In the genomic region with DNA sequence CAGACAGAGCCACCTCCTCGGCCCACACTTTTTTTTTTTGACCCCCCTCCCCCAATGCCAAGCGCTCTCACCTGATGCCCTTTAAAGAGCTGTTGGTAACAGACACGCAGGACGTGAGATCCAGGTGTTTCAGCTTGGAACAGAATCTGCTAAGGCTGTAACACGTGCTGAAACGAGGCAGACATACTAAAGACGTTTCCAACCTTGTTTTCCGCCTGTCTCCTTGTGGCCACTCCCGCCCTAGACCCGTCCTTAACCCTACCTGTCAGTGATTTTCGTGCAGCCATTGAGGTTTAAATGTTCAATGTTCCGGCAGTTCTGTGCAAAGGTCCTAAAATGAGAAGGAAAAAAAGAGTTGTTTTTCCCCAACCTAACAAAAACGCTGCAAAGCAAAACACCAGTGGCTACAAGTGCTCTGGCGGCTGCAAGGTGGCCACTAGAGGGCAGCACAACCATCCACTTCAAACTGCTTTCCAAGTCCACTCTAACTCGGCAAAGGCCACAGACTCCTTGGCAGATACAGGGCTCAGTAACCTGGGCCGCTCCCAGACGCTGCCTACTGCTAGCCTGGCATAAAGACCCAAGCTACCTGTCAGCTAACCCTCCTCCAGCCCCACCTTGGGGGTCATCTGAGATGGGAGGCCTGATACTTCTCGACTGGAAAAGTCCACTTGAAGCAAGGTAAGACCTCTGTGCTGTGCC, we compare ENCODE assay signal across 8 mouse cellular contexts. TPM values are rescaled to one million over a fixed set of nuclear protein-coding genes. Genes with fewer than 3 reads are reported as not detected.
DNase-seq lines count a peak whose midpoint lies in the region; ATAC-seq lines count a peak whose summit lies in the region.

No protein-coding gene starts in this region.

- H3K27me3 ChIP-seq in hindbrain, embryonic 15.5 days, result no peaks in the 10 kb centered on the region

- no peak overlapping the region for H3K4me3 ChIP-seq in hindbrain, embryonic 15.5 days

- 31% methylated on average over 18 of the region's 18 CpGs for WGBS in hindbrain, embryonic 15.5 days

- peak; percentile 85 for DNase-seq in R1 (ENCODE audit: low read depth, low spot score)
- DNase-seq in cerebellum, postnatal 36 days, result peak; percentile 83 to 88
- DNase-seq in frontal cortex, postnatal 36 days (ENCODE audit: low spot score in 2 of 2), result peak; percentile 85 to 86
- DNase-seq in layer of hippocampus, postnatal 36 days, result peak; percentile 74 to 82
- peak; percentile 77 to 83 for DNase-seq in lung, postnatal 4 days
- peak; percentile 75 for DNase-seq in right cerebral cortex, adult 18-20 months
- peak; percentile 62 for DNase-seq in urinary bladder, adult 2 months (ENCODE audit: low spot score)

- H3K4me2 ChIP-seq in hindbrain, embryonic 15.5 days, result peak overlapping the region; percentile 22

- no peaks in the 10 kb centered on the region for H3K9me3 ChIP-seq in hindbrain, embryonic 15.5 days

- H3K4me1 ChIP-seq in hindbrain, embryonic 15.5 days (replicated peaks), result no peaks in the 10 kb centered on the region

- H3K27ac ChIP-seq in hindbrain, embryonic 15.5 days (replicated peaks), result no peak overlapping the region

- no peak overlapping the region for H3K9ac ChIP-seq in hindbrain, embryonic 15.5 days

- peak; percentile 82 for ATAC-seq in hindbrain, embryonic 15.5 days (ENCODE audit: low FRiP score, low read depth)

- peaks cover 5% of the 10 kb centered on the region; the same call in 1 of the 2 replicates for H3K36me3 ChIP-seq in hindbrain, embryonic 15.5 days

RNA-seq across cellular contexts. Expression of gene Fbxl2, which starts 55.3 kb away (rescaled TPM):
- polyA plus RNA-seq in hindbrain, embryonic 15.5 days (2015; fragmentation: Nextera tagmentation; extraction: Ambion mirVana), result 27.9 and 28.5 TPM in 2 replicates
- total RNA-seq in layer of hippocampus, postnatal 36 days (2021), result 10 to 100 TPM; 32.1 to 37.4 TPM
- 2.5 and 3.6 TPM in 2 replicates for polyA plus RNA-seq in urinary bladder, adult 2 months (2012; rRNA removed)

RNA-seq across cellular contexts. Expression of gene Ubp1, which starts 60.0 kb away (rescaled TPM):
- 31.7 and 32.0 TPM in 2 replicates for polyA plus RNA-seq in hindbrain, embryonic 15.5 days (2015; fragmentation: Nextera tagmentation; extraction: Ambion mirVana)
- 10 to 100 TPM; 76.1 to 85.1 TPM for total RNA-seq in layer of hippocampus, postnatal 36 days (2021)
- polyA plus RNA-seq in urinary bladder, adult 2 months (2012; rRNA removed), result 92.3 and 107 TPM in 2 replicates
